Mouse (Mus musculus): Measurements from ENCODE around the gene Jade2.

Jade2 gene

DNA sequence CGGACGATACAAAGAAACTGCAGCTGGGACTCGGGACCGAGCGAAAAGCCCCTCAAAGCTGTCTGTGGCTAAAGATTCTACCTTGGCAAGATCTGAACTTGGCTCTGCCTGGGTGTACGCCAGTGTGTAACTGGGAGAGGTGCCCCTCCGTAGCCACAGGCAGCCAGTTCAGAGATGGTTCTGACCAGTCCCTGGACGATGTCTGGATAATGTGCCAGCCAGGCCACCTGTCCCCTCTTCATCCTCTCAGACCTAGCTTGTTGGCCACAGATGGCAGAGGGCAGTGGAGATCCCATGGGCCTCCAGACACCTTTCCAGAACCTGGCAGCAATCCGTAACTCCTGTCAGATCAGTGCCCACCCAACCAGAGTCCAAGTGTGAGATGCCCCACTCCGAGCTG is 9.8 kb upstream of the Jade2 start:
- no peaks in the 10 kb centered on the region for H3K9me3 ChIP-seq (ENCODE audit: low read length)
- 0 out of 2 replicates have a peak, but pooled peaks cover 15% of the 10 kb centered on the region for H3K27me3 ChIP-seq (ENCODE audit: insufficient read depth, low read length)
- H3K36me3 ChIP-seq (ENCODE audit: insufficient read depth, low read length) = no peaks in the 10 kb centered on the region
- H3K4me3 ChIP-seq (replicated peaks; ENCODE audit: low read length) = no peak overlapping the region
- peaks cover 33% of the 10 kb centered on the region for H3K4me1 ChIP-seq (replicated peaks; ENCODE audit: low read depth, low read length)
- no peak for TF ChIP-seq CTCF (conservative IDR thresholded peaks at IDR 0.05; ENCODE audit: low read length)
- no peak for TF ChIP-seq NANOG (IDR thresholded peaks at IDR 0.05; ENCODE audit: borderline replicate concordance, low read length)
- TF ChIP-seq POU5F1 (IDR thresholded peaks at IDR 0.05; ENCODE audit: borderline replicate concordance, low read length) = no peak

DNA sequence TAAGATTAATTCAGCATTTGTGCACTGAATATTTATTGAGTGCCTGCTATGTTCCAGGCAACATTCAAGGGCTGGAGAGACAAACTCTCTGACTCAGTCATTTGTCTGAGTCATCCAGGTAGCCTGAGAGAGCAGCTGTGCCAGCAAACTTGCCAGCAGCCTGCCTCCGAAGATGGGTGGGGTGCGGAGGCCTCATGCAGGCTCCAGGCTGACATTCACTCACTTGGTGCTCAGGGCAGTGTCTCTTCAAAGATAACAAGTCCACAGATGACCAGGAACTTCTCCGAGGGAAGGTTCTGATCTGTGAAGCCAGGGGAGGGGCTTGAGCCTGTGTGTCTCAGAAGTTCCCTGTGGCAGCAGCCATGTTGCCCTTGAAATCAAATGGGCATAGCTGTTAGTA is 8.6 kb upstream of the Jade2 start:
- H3K4me3 ChIP-seq (replicated peaks; ENCODE audit: low read length) = no peak overlapping the region
- no peak for TF ChIP-seq CTCF (conservative IDR thresholded peaks at IDR 0.05; ENCODE audit: low read length)
- no peak for TF ChIP-seq NANOG (IDR thresholded peaks at IDR 0.05; ENCODE audit: borderline replicate concordance, low read length)
- TF ChIP-seq POU5F1 (IDR thresholded peaks at IDR 0.05; ENCODE audit: borderline replicate concordance, low read length) = no peak
- H3K27me3 ChIP-seq (ENCODE audit: insufficient read depth, low read length) = 0 out of 2 replicates have a peak, but pooled peaks cover 9% of the 10 kb centered on the region

DNA sequence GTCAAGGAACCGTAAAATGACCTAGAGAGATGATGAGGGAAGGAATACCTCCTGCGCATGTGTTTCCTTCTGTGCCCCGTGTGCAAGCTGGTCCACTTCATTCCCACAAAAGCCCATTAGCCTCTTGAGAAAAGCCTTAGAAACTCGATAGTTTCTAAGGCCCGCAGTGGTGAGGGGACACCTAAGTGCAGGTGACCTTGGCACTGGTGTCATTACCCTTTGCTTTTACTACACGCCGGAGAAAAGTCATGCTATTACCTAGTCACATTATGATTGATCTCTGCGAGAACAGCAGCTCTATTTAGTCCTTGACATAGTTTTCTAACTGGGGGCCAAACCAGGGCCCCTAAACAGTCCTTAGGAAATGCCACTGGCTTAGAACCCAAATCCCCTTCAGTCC is 3.2 kb upstream of the Jade2 start:
- H3K36me3 ChIP-seq (ENCODE audit: insufficient read depth, low read length) = no peaks in the 10 kb centered on the region
- H3K4me3 ChIP-seq (replicated peaks; ENCODE audit: low read length) = no peak overlapping the region
- H3K9me3 ChIP-seq (ENCODE audit: low read length) = peaks cover 11% of the 10 kb centered on the region
- H3K4me1 ChIP-seq (replicated peaks; ENCODE audit: low read depth, low read length) = peaks cover 41% of the 10 kb centered on the region
- TF ChIP-seq CTCF (conservative IDR thresholded peaks at IDR 0.05; ENCODE audit: low read length) (no peak), POU5F1 (IDR thresholded peaks at IDR 0.05; ENCODE audit: borderline replicate concordance, low read length) (no peak), NANOG (IDR thresholded peaks at IDR 0.05; ENCODE audit: borderline replicate concordance, low read length) (no peak)
- no peaks in the 10 kb centered on the region for H3K27me3 ChIP-seq (ENCODE audit: insufficient read depth, low read length)

More for the DNA sequence above, 8.6 kb upstream of the Jade2 start:
- H3K9me3 ChIP-seq (ENCODE audit: low read length) = no peaks in the 10 kb centered on the region
- peaks cover 31% of the 10 kb centered on the region for H3K4me1 ChIP-seq (replicated peaks; ENCODE audit: low read depth, low read length)
- no peaks in the 10 kb centered on the region for H3K36me3 ChIP-seq (ENCODE audit: insufficient read depth, low read length)

DNA sequence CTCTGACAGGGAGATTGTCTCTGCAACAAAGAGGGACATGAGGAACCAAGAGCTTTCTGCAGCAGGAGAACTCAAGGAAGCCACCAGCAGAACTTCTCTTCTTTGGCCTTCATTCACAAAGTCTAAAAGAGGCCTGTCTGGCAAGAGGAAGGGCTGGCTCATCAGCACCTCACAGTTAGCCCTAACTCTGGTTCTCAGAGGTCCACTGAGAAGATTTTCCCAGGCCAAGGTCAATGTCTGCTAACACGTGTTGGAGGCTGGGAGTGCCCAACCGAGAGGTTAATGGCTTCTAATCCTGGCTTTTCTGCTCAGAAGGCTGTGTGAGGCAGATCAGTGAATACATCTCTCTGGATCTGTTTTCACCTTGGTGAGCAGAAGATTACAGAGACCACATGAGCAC is 2.1 kb upstream of the Jade2 start:
- H3K4me3 ChIP-seq (replicated peaks; ENCODE audit: low read length) = no peak overlapping the region; the same call in 1 of the 2 replicates
- TF ChIP-seq POU5F1 (IDR thresholded peaks at IDR 0.05; ENCODE audit: borderline replicate concordance, low read length) (no peak), CTCF (conservative IDR thresholded peaks at IDR 0.05; ENCODE audit: low read length) (no peak), NANOG (IDR thresholded peaks at IDR 0.05; ENCODE audit: borderline replicate concordance, low read length) (no peak)
- H3K36me3 ChIP-seq (ENCODE audit: insufficient read depth, low read length) = no peaks in the 10 kb centered on the region
- peaks cover 42% of the 10 kb centered on the region for H3K4me1 ChIP-seq (replicated peaks; ENCODE audit: low read depth, low read length)
- H3K27me3 ChIP-seq (ENCODE audit: insufficient read depth, low read length) = no peaks in the 10 kb centered on the region
- H3K9me3 ChIP-seq (ENCODE audit: low read length) = peaks cover 11% of the 10 kb centered on the region

DNA sequence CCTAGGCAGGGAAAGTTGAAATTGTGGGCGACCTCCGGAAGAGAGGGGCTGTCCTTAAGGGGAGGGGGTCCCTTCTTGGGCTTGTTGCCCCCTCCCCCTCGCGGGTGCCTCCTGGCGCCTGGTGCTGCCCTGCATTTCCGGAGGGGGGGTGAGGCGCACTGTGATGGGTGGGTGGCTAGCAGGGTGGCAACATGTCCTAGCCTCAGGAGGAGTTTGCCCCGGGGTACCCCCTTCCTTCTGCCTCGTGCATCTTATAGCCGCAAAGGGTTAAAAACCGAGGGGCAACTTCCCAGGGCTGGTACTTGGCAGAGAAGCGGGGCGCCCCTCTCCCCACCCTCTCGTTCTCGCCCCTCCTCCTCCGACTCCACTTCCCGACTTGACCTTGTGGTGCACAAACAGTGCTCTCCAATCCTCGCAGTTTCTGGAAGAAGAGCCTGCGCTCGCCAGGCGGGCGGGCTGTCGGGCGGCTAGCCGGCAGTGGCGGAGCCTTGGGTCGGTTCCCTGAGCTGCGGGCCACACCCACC is 1.1 kb upstream of the Jade2 start:
- no peaks in the 10 kb centered on the region for H3K36me3 ChIP-seq (ENCODE audit: insufficient read depth, low read length)
- H3K27me3 ChIP-seq (ENCODE audit: insufficient read depth, low read length) = no peaks in the 10 kb centered on the region
- peaks cover 11% of the 10 kb centered on the region for H3K9me3 ChIP-seq (ENCODE audit: low read length)
- H3K4me3 ChIP-seq (replicated peaks; ENCODE audit: low read length) = peak overlapping the region; percentile 88
- H3K4me1 ChIP-seq (replicated peaks; ENCODE audit: low read depth, low read length) = peaks cover 46% of the 10 kb centered on the region
- TF ChIP-seq POU5F1 (IDR thresholded peaks at IDR 0.05; ENCODE audit: borderline replicate concordance, low read length) = no peak
- TF ChIP-seq NANOG (IDR thresholded peaks at IDR 0.05; ENCODE audit: borderline replicate concordance, low read length) = no peak
- TF ChIP-seq CTCF (conservative IDR thresholded peaks at IDR 0.05; ENCODE audit: low read length) = no peak

DNA sequence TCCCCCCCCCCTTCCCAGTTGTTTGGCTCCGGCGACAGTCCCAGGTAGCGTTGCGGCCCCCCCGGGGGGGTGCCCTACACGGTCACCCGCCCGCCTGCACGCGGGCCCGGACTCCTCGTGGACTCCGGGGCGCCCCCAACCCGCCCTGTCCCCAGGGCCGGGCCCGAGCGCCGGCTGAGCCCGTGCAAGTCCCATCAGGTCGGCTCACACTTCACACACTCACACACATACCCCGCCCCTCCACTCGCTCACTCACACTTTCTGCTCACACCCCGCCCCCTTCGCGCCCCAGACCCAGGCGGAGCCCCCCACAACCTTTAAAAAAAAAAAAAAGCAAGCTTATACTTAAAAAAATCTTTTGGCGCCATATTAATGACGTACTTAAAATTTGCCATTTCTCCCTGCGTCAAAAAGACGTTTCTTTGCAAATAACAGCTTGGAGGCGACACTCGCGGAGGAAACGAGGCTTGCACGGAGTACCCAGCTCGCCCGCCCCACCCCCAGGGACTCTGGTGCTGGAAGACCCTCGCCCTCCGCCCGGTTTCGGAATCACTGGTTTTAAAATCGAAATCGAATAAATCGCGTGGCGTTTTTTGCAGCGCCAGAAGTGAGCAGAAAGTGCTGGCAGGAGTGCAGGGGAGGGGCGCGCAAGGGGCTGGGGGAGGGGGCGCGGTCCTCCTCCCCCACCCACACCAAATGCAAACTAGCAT is 520 bp upstream of the Jade2 start:
- H3K9me3 ChIP-seq (ENCODE audit: low read length) = peaks cover 11% of the 10 kb centered on the region
- TF ChIP-seq NANOG (IDR thresholded peaks at IDR 0.05; ENCODE audit: borderline replicate concordance, low read length) (no peak), CTCF (conservative IDR thresholded peaks at IDR 0.05; ENCODE audit: low read length) (no peak), POU5F1 (IDR thresholded peaks at IDR 0.05; ENCODE audit: borderline replicate concordance, low read length) (no peak)
- H3K36me3 ChIP-seq (ENCODE audit: insufficient read depth, low read length) = no peaks in the 10 kb centered on the region
- H3K4me3 ChIP-seq (replicated peaks; ENCODE audit: low read length) = peak overlapping the region; percentile 88
- no peaks in the 10 kb centered on the region for H3K27me3 ChIP-seq (ENCODE audit: insufficient read depth, low read length)
- peaks cover 46% of the 10 kb centered on the region for H3K4me1 ChIP-seq (replicated peaks; ENCODE audit: low read depth, low read length)

DNA sequence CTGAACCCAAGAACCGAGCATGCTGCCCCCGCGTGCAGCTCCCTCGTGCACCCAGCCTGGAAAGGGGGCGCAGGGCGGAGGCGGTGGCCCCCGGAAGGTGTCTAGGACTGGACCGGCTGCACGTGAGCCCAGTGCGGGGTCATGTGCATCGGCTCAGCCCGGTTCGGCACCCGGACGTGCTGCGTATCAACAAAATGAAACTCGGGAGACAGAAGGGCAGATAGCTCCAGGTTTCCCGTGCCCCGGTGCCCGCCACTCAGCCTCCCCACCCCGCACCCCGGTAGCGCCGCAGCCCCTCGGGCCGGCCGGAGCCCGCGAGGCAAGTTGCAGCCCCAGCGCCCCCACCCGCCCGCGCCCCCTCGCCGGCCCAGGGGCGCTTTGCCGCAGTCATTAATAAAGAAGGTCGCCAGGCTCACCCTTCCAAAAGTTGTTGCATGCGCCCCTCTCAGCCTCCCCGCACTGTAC is 805 bp downstream of the Jade2 start:
- Histone ChIP-seq H3K4me3 (replicated peaks; ENCODE audit: low read length) (peak overlapping the region; percentile 88), H3K27me3 (ENCODE audit: insufficient read depth, low read length) (no peaks in the 10 kb centered on the region), H3K36me3 (ENCODE audit: insufficient read depth, low read length) (no peaks in the 10 kb centered on the region), H3K9me3 (ENCODE audit: low read length) (peaks cover 11% of the 10 kb centered on the region), H3K4me1 (replicated peaks; ENCODE audit: low read depth, low read length) (peaks cover 49% of the 10 kb centered on the region)
- TF ChIP-seq CTCF (conservative IDR thresholded peaks at IDR 0.05; ENCODE audit: low read length) (no peak), NANOG (IDR thresholded peaks at IDR 0.05; ENCODE audit: borderline replicate concordance, low read length) (no peak), POU5F1 (IDR thresholded peaks at IDR 0.05; ENCODE audit: borderline replicate concordance, low read length) (no peak)

DNA sequence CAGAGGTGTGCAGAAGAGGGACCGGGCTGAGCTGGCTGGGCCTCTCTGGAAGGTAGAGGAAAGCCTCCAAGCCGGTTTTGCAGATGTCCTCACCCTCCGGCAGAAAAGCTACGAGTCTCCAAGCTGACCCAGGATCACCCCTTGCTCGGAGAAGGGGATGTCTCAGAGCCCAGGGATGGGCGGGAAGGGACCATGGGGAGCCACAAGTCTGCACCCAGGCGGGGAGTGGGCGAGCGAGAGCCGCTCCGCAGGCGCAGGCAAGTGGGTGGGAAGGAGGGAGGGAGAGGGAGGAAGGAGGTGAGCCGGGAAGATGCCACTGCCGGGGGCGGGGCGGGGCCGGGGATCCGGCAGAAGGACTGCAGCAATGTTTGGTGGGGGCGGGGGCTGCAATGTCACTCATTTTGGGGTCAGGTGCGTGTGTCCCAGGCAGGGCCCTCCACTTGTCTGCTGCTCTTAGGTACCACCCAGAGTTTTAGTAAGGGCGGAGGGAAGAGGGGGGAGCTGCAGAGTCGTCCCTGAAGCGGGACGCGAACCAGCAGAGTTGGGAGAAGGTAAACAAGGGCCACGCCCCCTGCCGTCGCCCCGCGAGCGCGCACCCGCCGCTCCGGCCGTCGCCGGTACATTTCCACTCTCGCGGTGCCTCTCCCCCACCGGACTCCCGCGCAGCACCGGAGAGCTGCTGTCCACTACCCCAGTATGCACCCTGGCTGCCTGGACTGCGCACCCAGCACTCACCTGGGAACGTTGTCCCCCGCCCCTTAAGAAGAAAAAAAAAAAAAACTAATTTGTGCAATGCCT is 1.4 kb downstream of the Jade2 start:
- TF ChIP-seq POU5F1 (IDR thresholded peaks at IDR 0.05; ENCODE audit: borderline replicate concordance, low read length) (no peak), NANOG (IDR thresholded peaks at IDR 0.05; ENCODE audit: borderline replicate concordance, low read length) (no peak), CTCF (conservative IDR thresholded peaks at IDR 0.05; ENCODE audit: low read length) (no peak)
- peaks cover 11% of the 10 kb centered on the region for H3K9me3 ChIP-seq (ENCODE audit: low read length)
- H3K27me3 ChIP-seq (ENCODE audit: insufficient read depth, low read length) = no peaks in the 10 kb centered on the region
- H3K4me1 ChIP-seq (replicated peaks; ENCODE audit: low read depth, low read length) = peaks cover 56% of the 10 kb centered on the region
- H3K36me3 ChIP-seq (ENCODE audit: insufficient read depth, low read length) = no peaks in the 10 kb centered on the region
- peak overlapping the region; percentile 88 for H3K4me3 ChIP-seq (replicated peaks; ENCODE audit: low read length)

All from E14TG2a.4 (cell line).